Mouse (Mus musculus) small intestine, adult 2 months (tissue): ENCODE measurements around the gene Herc1. TPM values are rescaled to one million over a fixed set of nuclear protein-coding genes. Genes with fewer than 3 reads are reported as not detected.

Experiments used
- H3K27ac ChIP-seq: fragments of 200-500 bp; 2 replicates; pipeline ENCODE4 v1.5.1; 2012; ENCODE audit warnings: low read depth, low read length, control low read depth, inconsistent platforms; ENCODE audit not compliant: insufficient read depth
- H3K27me3 ChIP-seq: fragments of 200-500 bp; 2 replicates; pipeline ENCODE4 v1.6.1; 2012; ENCODE audit warnings: mild to moderate bottlenecking, moderate library complexity, low read length, inconsistent platforms; ENCODE audit not compliant: control insufficient read depth, insufficient read depth
- H3K36me3 ChIP-seq: fragments of 200-500 bp; 2 replicates; pipeline ENCODE4 v1.6.1; 2012; ENCODE audit warnings: mild to moderate bottlenecking, low read length, control low read depth, inconsistent platforms; ENCODE audit not compliant: control insufficient read depth, insufficient read depth
- H3K4me1 ChIP-seq: fragments of 200-500 bp; 2 replicates; pipeline ENCODE4 v1.6.1; 2012; ENCODE audit warnings: low read length, inconsistent platforms, mixed read lengths; ENCODE audit not compliant: control insufficient read depth, insufficient read depth, insufficient read length
- H3K4me3 ChIP-seq: fragments of 200-500 bp; 2 replicates; pipeline ENCODE4 v1.5.1; 2012; ENCODE audit warnings: low read depth, mild to moderate bottlenecking, control low read depth, inconsistent platforms, low read length, moderate library complexity
- CTCF ChIP-seq: fragments of 200-500 bp; IDR thresholded peaks from 2 replicates; pipeline ENCODE4 v1.5.1; 2012; ENCODE audit warnings: low read depth, mild to moderate bottlenecking, control low read depth, inconsistent platforms, low read length, moderate library complexity, mixed read lengths; ENCODE audit not compliant: insufficient replicate concordance, insufficient read length; ENCODE audit errors: extremely low read depth
- POLR2A ChIP-seq: fragments of 200-500 bp; IDR thresholded peaks from 2 replicates; pipeline ENCODE4 v1.6.1; 2012; ENCODE audit warnings: low read depth, mild to moderate bottlenecking, control low read depth, inconsistent platforms, low read length, moderate library complexity
- WGBS: fragments of 180-500 bp; shearing (Covaris S2); methylation state at CpG from one replicate; pipeline ENCODE4 v1.1.7; 2018; 5-methylcytosine and 5-hydroxymethylcytosine counted together
- polyA plus RNA-seq: library from polyadenylated mRNA; depleted of rRNA; stranded (reverse); fragments of >200 nt; gene quantifications from 2 replicates; pipeline ENCODE4 v1.2.3, GENCODE M21; 2012

Herc1 gene
- polyA plus RNA-seq, 1 experiment = 9.3 TPM

DNA sequence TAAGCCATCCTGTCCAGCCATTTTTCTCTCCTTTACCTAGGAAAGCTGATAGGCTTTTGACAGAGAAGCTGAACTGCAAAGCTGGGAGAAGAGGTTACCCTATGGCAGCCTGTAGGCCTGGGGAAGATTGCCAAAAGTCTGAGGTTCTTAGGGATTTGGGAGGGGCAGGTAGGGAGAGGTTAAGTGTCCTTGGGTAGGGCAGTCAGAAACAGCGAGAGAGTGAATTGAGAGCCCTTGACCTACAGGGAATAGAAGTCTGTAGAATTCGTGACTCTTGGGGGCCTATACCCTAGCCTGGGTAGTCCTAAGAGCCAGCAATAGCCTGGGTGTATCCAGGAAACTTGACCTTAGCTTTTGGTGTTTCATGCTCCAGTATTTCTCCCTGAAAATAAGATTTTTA lies 17.9 kb upstream of the Herc1 start:
- WGBS = 66% methylated on average over 2 of the region's 2 CpGs
- Histone ChIP-seq H3K4me1 (peaks cover 3% of the 10 kb centered on the region; the same call in 1 of the 2 replicates), H3K36me3 (no peaks in the 10 kb centered on the region), H3K27me3 (no peaks in the 10 kb centered on the region), H3K4me3 (no peak overlapping the region), H3K27ac (no peak overlapping the region)
- TF ChIP-seq POLR2A = no peak
- TF ChIP-seq CTCF = no peak

DNA sequence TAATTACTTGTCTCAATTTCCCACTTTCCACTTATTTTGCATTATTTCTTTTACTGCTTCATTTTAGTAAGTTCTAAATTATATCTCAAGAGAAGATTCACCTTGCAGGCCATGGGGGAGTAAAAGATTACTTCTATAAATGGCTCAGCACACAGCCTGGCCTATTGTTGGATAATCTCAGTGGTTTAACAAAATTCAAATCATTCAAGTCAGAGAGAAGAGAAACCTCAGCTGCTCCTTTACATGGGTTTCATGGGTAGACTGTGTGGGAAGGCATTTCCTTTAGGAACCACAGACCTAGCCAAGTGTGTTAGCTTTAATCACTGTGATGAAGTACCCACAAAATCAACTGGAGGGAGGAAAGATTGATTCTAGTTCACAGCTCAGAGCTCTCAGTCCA lies 13.0 kb upstream of the Herc1 start:
- no peak for TF ChIP-seq POLR2A
- no peak for TF ChIP-seq CTCF
- no peaks in the 10 kb centered on the region for H3K4me1 ChIP-seq

DNA sequence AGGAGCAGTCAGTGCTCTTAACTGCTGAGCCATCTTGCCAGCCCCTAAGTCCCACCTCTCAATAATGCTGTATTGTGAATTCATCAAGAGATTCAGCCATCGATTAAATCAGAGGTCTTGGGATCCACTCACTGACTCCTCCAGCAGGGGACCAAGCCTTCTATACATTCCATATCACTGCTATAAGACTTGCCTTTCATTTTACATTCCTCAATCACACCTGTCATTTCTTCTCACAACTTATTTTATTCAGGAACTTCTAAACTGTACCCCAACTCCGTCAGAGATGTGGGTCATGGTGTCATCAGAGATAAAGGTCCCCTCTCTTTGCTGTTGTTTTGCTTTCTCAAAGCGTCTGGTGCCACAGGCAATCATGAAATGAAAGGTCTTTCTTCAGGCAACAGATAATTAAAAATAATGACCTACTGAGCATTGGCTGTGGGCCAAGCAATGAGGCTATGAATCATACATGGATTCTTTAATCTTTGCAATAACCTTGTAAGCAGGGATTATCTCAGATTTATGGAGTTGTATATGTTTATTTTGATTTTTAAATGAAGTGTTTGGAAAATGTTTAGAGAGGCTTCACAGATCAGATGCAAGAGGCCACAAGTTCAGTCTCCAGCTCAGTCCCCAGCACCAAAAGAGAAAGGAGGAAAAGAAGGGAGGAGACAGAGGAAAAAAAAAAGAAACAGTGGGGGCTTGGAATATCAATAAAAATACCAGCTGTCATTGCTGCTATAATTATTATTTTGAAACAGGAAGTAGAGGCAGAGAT lies 12.1 kb upstream of the Herc1 start:
- Histone ChIP-seq H3K4me1 (no peaks in the 10 kb centered on the region), H3K27me3 (no peaks in the 10 kb centered on the region), H3K36me3 (no peaks in the 10 kb centered on the region), H3K27ac (no peak overlapping the region), H3K4me3 (no peak overlapping the region)
- TF ChIP-seq POLR2A (no peak), CTCF (no peak)
- WGBS = 37% methylated on average over 3 of the region's 3 CpGs

More for the DNA sequence above, 13.0 kb upstream of the Herc1 start:
- Histone ChIP-seq H3K27me3 (no peaks in the 10 kb centered on the region), H3K27ac (no peak overlapping the region), H3K36me3 (no peaks in the 10 kb centered on the region), H3K4me3 (no peak overlapping the region)

DNA sequence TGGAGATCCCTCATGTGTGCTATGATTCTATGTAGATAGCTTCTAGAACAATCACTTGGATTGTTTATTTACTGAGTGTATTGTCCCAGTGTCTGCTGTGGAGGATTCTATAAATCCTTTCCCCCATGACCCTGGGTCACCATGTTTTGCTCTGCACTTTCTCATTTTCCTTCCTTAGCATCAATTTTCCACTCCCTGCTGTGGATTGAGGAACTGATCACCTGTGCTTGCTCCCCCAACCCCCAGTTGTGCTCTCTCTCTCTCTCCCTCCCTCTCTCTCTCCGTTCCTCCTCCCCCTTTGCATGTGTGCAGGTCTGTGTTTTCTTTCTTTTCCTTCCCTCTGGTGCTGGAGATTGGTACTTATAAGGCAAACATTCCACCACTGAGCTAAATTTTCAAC lies 10.5 kb upstream of the Herc1 start:
- H3K36me3 ChIP-seq = no peaks in the 10 kb centered on the region
- no peak for TF ChIP-seq CTCF
- TF ChIP-seq POLR2A = no peak
- 73% methylated on average over 1 of the region's 1 CpGs for WGBS
- H3K4me1 ChIP-seq = no peaks in the 10 kb centered on the region
- H3K27me3 ChIP-seq = no peaks in the 10 kb centered on the region
- no peak overlapping the region for H3K27ac ChIP-seq
- H3K4me3 ChIP-seq = no peak overlapping the region

DNA sequence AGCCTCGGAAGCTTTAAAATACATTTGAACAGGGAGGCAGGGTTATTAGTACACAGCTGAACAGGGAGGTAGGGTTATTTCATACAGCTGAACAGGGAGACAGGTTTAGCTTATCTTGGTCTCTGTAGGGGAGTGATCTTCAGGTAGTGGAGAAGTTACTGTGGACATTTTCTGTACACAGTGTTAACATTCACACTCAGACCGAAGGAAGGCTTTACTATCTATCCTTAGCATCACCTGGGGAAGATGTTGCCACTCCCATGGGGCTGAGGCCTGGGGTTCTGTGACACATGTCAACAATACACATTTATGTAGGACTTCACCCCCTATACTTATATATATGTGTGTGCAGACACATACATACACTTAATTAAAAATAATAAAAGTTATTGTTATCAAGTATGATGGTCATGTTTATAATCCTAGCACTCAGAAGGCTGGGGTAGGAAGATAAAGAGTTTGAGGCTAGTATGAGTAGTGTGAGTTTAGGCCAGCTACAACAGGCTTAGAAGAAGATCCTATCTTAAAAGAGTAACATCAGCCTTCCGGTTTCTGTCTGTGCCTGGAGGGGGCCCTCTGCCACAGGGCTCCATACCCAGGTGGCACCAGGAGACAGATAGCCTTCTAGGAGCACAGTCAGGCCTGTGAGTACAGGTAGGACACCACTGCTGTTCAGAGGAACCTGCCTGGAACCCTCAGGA lies 9.7 kb upstream of the Herc1 start:
- Histone ChIP-seq H3K27ac (no peak overlapping the region), H3K36me3 (no peaks in the 10 kb centered on the region), H3K4me3 (no peak overlapping the region), H3K4me1 (no peaks in the 10 kb centered on the region), H3K27me3 (no peaks in the 10 kb centered on the region)
- TF ChIP-seq POLR2A (no peak), CTCF (no peak)
- WGBS = 80% methylated on average over 3 of the region's 3 CpGs

DNA sequence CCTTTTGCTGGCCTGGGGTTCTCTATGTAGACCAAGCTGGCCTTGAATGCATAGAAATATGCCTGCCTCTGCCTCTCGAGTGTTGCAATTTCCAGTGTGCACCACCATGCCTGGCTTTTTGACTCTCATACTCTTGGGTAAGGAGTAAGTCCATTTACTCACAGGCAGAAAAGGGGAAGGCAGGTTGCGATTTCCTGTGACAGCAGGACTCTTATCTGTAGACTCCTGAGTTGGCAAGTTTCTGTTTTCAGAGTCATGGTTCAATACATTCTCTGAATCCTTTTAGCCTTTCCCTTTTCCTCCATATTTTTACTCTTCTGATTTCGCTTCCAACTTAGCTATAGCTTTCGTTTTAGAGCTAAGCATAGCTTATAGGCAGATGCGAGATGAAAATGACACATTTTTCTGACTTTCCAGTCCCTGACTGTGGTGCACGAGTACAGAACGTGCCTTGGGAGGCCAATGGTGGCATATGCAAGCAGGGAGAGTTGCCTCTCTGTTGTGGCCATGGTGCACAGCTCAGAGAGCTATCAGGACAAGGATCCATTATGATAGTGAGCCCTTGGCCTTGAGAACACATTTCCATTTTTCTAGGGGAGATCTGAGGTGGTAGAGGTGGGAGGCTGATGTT lies 2.7 kb upstream of the Herc1 start:
- no peak overlapping the region for H3K27ac ChIP-seq

DNA sequence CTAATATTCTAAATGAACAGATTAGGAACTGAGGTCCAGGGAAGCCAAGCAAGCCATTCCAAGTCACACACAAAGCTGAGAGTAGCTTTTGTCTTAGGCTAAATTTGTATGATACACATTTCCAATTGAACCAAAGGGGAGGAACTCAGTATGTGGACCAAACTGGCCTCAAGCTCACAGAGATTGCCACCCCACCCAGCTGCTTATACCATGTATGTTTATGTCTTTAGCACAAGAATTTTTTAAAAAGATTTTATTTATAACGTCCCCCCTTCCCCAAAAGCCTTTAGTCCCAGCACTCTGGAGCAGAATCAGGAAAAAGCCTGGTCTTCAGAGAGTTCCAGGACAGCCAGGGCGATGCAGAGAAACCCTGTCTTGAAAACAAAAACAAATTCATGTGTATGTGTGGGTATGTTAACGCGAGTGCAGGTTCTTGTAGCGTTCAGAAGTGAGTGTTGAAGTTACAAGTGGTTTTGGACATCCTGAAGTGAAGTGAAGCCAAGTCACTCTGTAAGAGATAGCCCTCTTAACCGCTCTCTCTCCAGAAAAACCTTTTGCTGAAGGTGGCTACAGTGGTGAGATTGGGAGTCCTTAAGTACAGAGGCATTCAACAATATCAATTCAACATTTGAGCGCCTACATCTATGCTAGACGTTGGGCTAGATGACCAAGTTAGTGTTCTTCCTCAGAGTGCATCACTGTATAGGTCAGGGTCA lies 948 bp upstream of the Herc1 start:
- no peak for TF ChIP-seq POLR2A
- no peak for TF ChIP-seq CTCF
- Histone ChIP-seq H3K27me3 (no peaks in the 10 kb centered on the region), H3K4me3 (peak overlapping the region; percentile 72; the same call in 1 of the 2 replicates), H3K36me3 (no peaks in the 10 kb centered on the region), H3K27ac (no peak overlapping the region), H3K4me1 (no peaks in the 10 kb centered on the region; the same call in 1 of the 2 replicates)
- WGBS = 41% methylated on average over 8 of the region's 8 CpGs

More for the DNA sequence above, 2.7 kb upstream of the Herc1 start:
- no peak overlapping the region for H3K4me3 ChIP-seq
- no peaks in the 10 kb centered on the region for H3K27me3 ChIP-seq
- no peaks in the 10 kb centered on the region; the same call in 1 of the 2 replicates for H3K4me1 ChIP-seq
- no peaks in the 10 kb centered on the region for H3K36me3 ChIP-seq
- WGBS = 83% methylated on average over 7 of the region's 7 CpGs
- no peak for TF ChIP-seq CTCF
- no peak for TF ChIP-seq POLR2A
